In genomic region chrX:78582854-78583201, GRCm38 (mm10) we compare ENCODE assay signal across 8 mouse cellular contexts. TPM values are rescaled to one million over a fixed set of nuclear protein-coding genes. Genes with fewer than 3 reads are reported as not detected.
DNase-seq lines count a peak whose midpoint lies in the region; ATAC-seq and TF ChIP-seq lines count a peak whose summit lies in the region.

No protein-coding gene starts in this region.

- H3K9me3 ChIP-seq in intestine, postnatal 0 days (ENCODE audit: control insufficient read depth), result no peaks in the 10 kb centered on the region
- H3K9me3 ChIP-seq in limb, embryonic 14.5 days (ENCODE audit: control insufficient read depth, low read length), result no peaks in the 10 kb centered on the region
- no peaks in the 10 kb centered on the region for H3K9me3 ChIP-seq in midbrain, embryonic 12.5 days
- H3K9me3 ChIP-seq in stomach, embryonic 15.5 days, result no peaks in the 10 kb centered on the region

- TF ChIP-seq CTCF in intestine, postnatal 0 days (IDR thresholded peaks at IDR 0.05; ENCODE audit: low read depth), result no peak

- no peaks in the 10 kb centered on the region for H3K36me3 ChIP-seq in intestine, postnatal 0 days (ENCODE audit: control insufficient read depth, insufficient read depth)
- H3K36me3 ChIP-seq in limb, embryonic 14.5 days (ENCODE audit: control insufficient read depth, insufficient read depth, low read length), result no peaks in the 10 kb centered on the region
- no peaks in the 10 kb centered on the region for H3K36me3 ChIP-seq in midbrain, embryonic 12.5 days
- no peaks in the 10 kb centered on the region for H3K36me3 ChIP-seq in stomach, embryonic 15.5 days

- no peaks in the 10 kb centered on the region for H3K4me1 ChIP-seq in intestine, postnatal 0 days (replicated peaks; ENCODE audit: control insufficient read depth, insufficient read depth, low read length)
- no peaks in the 10 kb centered on the region for H3K4me1 ChIP-seq in limb, embryonic 14.5 days (ENCODE audit: control insufficient read depth, insufficient read depth, low read length)
- H3K4me1 ChIP-seq in midbrain, embryonic 12.5 days, result no peaks in the 10 kb centered on the region
- H3K4me1 ChIP-seq in stomach, embryonic 15.5 days, result no peaks in the 10 kb centered on the region

- no peak overlapping the region for H3K27ac ChIP-seq in intestine, postnatal 0 days (ENCODE audit: low read depth, low read length)
- H3K27ac ChIP-seq in limb, embryonic 14.5 days (replicated peaks; ENCODE audit: low read depth, low read length), result peak overlapping the region; percentile 94
- peak overlapping the region; percentile 70; the same call in 1 of the 2 replicates for H3K27ac ChIP-seq in midbrain, embryonic 12.5 days (replicated peaks)
- H3K27ac ChIP-seq in stomach, embryonic 15.5 days, result peak overlapping the region; percentile 91

- peak; percentile 54 for ATAC-seq in intestine, postnatal 0 days
- ATAC-seq in limb, embryonic 14.5 days (ENCODE audit: low FRiP score, low read depth), result peak; percentile 67; the same call in 1 of the 2 replicates
- peak; percentile 61 for ATAC-seq in midbrain, embryonic 12.5 days (ENCODE audit: low FRiP score, low read depth)
- ATAC-seq in stomach, embryonic 15.5 days (ENCODE audit: insufficient read depth, low FRiP score, low read depth), result peak; percentile 68; the same call in 1 of the 2 replicates

- no peak for TF ChIP-seq POLR2A in limb, embryonic 14.5 days (IDR thresholded peaks at IDR 0.05; ENCODE audit: borderline replicate concordance, extremely low read depth, insufficient read depth, insufficient read length)

- 0 out of 2 replicates have a peak overlapping the region, but pooled peaks have one; percentile 31 for H3K9ac ChIP-seq in intestine, postnatal 0 days (ENCODE audit: low read depth, low read length)
- peak overlapping the region; percentile 67 for H3K9ac ChIP-seq in limb, embryonic 14.5 days (ENCODE audit: low read depth, low read length, severe bottlenecking)
- H3K9ac ChIP-seq in midbrain, embryonic 12.5 days (replicated peaks), result peak overlapping the region; percentile 50; the same call in 1 of the 2 replicates
- H3K9ac ChIP-seq in stomach, embryonic 15.5 days, result no peak overlapping the region

- no peaks in the 10 kb centered on the region for H3K27me3 ChIP-seq in intestine, postnatal 0 days (replicated peaks; ENCODE audit: control insufficient read depth, insufficient read depth, low read length)
- no peaks in the 10 kb centered on the region for H3K27me3 ChIP-seq in limb, embryonic 14.5 days (ENCODE audit: control insufficient read depth, insufficient read depth, low read length)
- no peaks in the 10 kb centered on the region for H3K27me3 ChIP-seq in midbrain, embryonic 12.5 days
- H3K27me3 ChIP-seq in stomach, embryonic 15.5 days (replicated peaks), result no peaks in the 10 kb centered on the region

- WGBS in intestine, postnatal 0 days, result 14% methylated on average over 12 of the region's 21 CpGs
- WGBS in limb, embryonic 14.5 days, result 32% methylated on average over 12 of the region's 21 CpGs
- 88% methylated on average over 8 of the region's 21 CpGs for WGBS in midbrain, embryonic 12.5 days
- WGBS in stomach, embryonic 15.5 days, result 2% methylated on average over 7 of the region's 21 CpGs

- peak; percentile 25 for DNase-seq in layer of hippocampus, adult 11-12 months (ENCODE audit: low spot score)
- DNase-seq in layer of hippocampus, adult 9-10 months (ENCODE audit: low spot score), result no peak
- peak; percentile 73 for DNase-seq in embryo, embryonic 10.5 days (ENCODE audit: low spot score)
- peak; percentile 66 to 67 for DNase-seq in heart, adult 18-20 months
- DNase-seq in limb, embryonic 14.5 days (ENCODE audit: low spot score), result peak; percentile 79

- H3K4me3 ChIP-seq in intestine, postnatal 0 days (ENCODE audit: low read depth, low read length), result peak overlapping the region; percentile 48
- H3K4me3 ChIP-seq in limb, embryonic 14.5 days (replicated peaks; ENCODE audit: low read length), result peak overlapping the region; percentile 51
- H3K4me3 ChIP-seq in midbrain, embryonic 12.5 days, result peak overlapping the region; percentile 51
- peak overlapping the region; percentile 53 for H3K4me3 ChIP-seq in stomach, embryonic 15.5 days (replicated peaks)

- peak overlapping the region; percentile 62 for H3K4me2 ChIP-seq in intestine, postnatal 0 days (replicated peaks; ENCODE audit: low read depth)
- H3K4me2 ChIP-seq in limb, embryonic 14.5 days (replicated peaks; ENCODE audit: low read depth, low read length, severe bottlenecking), result peak overlapping the region; percentile 37
- H3K4me2 ChIP-seq in midbrain, embryonic 12.5 days (replicated peaks), result peak overlapping the region; percentile 52
- H3K4me2 ChIP-seq in stomach, embryonic 15.5 days, result peak overlapping the region; percentile 46; the same call in 1 of the 2 replicates

RNA-seq across cellular contexts. Expression of gene Prrg1, which starts 0.9 kb away (rescaled TPM):
- 10 to 100 TPM in 1 of 2 experiments, 1 to 10 TPM in 1; 7.5 to 10.8 TPM for total RNA-seq in heart, adult 18-20 months (2021)
- polyA plus RNA-seq in intestine, postnatal 0 days (2015; fragmentation: Nextera tagmentation; extraction: Ambion mirVana), result 2.4 and 2.6 TPM in 2 replicates
- polyA plus RNA-seq in limb, embryonic 14.5 days (2012; rRNA removed), result 12.0 and 13.5 TPM in 2 replicates
- 18.7 and 19.7 TPM in 2 replicates for polyA plus RNA-seq in limb, embryonic 14.5 days (2014; fragmentation: Nextera tagmentation; extraction: Ambion mirVana)
- polyA plus RNA-seq in midbrain, embryonic 12.5 days (2016; fragmentation: Nextera tagmentation; extraction: Ambion mirVana), result 6.4 and 6.8 TPM in 2 replicates
- 8.2 and 10.8 TPM in 2 replicates for polyA plus RNA-seq in stomach, embryonic 15.5 days (2015; fragmentation: Nextera tagmentation; extraction: Ambion mirVana)
